Mouse (Mus musculus): Measurements from ENCODE around the gene Rere. TPM values are rescaled to one million over a fixed set of nuclear protein-coding genes. Genes with fewer than 3 reads are reported as not detected.

Gene Rere
- polyA plus RNA-seq, 1 experiment = 58.8 TPM

DNA sequence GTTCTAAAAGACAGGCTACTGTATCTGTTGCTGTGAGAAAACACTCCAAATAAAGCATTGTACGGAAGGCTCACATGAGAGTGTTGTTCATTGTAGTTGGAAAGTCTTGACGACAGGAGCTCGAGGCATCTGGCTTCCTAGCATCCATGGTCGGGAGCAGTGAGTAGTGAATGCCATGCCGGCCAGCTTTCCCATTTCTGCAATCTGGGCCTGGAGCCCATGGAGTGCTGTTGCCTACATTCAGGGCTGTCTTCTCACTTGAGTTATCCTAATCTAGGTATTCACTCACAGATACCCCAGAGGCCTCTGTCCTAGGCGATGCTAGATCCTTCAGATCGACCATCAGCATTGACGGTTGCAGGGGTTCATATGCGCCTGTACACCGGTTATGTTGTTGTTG is 160.5 kb downstream of the Rere start:
- TF ChIP-seq POLR2A (IDR thresholded peaks at IDR 0.05; ENCODE audit: low read depth, low read length) (no peak), CTCF (conservative IDR thresholded peaks at IDR 0.05; ENCODE audit: insufficient read depth, insufficient read length, low read depth, low read length) (no peak)
- H3K27ac ChIP-seq (ENCODE audit: insufficient read depth, low read depth, low read length) = no peak overlapping the region
- no peaks in the 10 kb centered on the region for H3K36me3 ChIP-seq (ENCODE audit: control insufficient read depth, insufficient read depth, low read length)
- WGBS = 84% methylated on average over 10 of the region's 10 CpGs
- no peaks in the 10 kb centered on the region for H3K27me3 ChIP-seq (replicated peaks; ENCODE audit: control insufficient read depth, insufficient read depth, low read length)
- peaks cover 8% of the 10 kb centered on the region for H3K4me1 ChIP-seq (ENCODE audit: control insufficient read depth, insufficient read depth, low read length)
- no peak for DNase-seq
- H3K4me3 ChIP-seq (ENCODE audit: insufficient read depth, low read depth, low read length) = no peak overlapping the region

DNA sequence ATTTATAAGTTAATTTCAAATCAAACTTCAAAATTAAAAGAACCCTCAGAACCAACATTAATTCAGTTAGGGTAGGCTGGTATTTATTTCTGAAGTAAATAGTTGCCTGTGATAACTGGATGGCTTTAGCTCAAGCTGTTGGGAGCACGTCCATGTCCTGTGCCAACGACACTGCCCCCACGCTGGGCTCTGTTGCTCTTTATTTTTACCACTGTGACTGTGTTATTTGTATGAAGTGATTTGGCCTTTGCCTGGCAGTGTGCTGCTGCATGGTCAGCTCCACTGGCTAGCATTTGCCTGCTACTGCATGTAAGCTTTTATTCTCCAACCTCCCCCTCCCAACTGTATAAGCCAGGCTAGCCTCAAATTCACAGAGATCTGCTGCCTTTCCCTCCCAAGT is 162.6 kb downstream of the Rere start:
- DNase-seq = no peak
- 69% methylated on average over 3 of the region's 3 CpGs for WGBS
- H3K27me3 ChIP-seq (replicated peaks; ENCODE audit: control insufficient read depth, insufficient read depth, low read length) = no peaks in the 10 kb centered on the region
- no peaks in the 10 kb centered on the region for H3K36me3 ChIP-seq (ENCODE audit: control insufficient read depth, insufficient read depth, low read length)
- H3K4me3 ChIP-seq (ENCODE audit: insufficient read depth, low read depth, low read length) = no peak overlapping the region
- H3K27ac ChIP-seq (ENCODE audit: insufficient read depth, low read depth, low read length) = no peak overlapping the region
- peaks cover 11% of the 10 kb centered on the region for H3K4me1 ChIP-seq (ENCODE audit: control insufficient read depth, insufficient read depth, low read length)
- TF ChIP-seq CTCF (conservative IDR thresholded peaks at IDR 0.05; ENCODE audit: insufficient read depth, insufficient read length, low read depth, low read length) = no peak
- TF ChIP-seq POLR2A (IDR thresholded peaks at IDR 0.05; ENCODE audit: low read depth, low read length) = no peak

DNA sequence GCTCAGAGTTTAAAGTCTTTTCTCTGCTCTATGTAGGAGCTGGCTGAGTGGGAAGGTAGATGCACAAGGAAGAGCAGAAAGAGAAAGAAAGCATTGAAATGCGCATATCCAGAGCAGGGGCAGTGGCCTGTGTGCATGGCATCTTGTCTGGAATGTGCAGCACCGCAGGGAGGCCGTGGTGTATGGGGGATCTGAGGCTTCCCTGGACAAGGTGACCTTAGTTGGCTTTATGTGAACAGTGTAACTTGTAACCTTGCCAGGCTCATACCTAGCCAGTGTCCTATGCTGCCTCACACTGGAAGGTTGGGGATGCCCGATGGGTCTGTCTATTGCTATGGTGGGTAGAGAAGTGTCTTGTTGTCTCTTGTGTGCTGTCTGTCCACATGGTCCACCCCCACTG is 165.2 kb downstream of the Rere start:
- peaks cover 12% of the 10 kb centered on the region for H3K4me1 ChIP-seq (ENCODE audit: control insufficient read depth, insufficient read depth, low read length)
- TF ChIP-seq CTCF (conservative IDR thresholded peaks at IDR 0.05; ENCODE audit: insufficient read depth, insufficient read length, low read depth, low read length) (peak; percentile 47), POLR2A (IDR thresholded peaks at IDR 0.05; ENCODE audit: low read depth, low read length) (no peak)
- DNase-seq = peak; percentile 70
- no peaks in the 10 kb centered on the region for H3K27me3 ChIP-seq (replicated peaks; ENCODE audit: control insufficient read depth, insufficient read depth, low read length)
- WGBS = 42% methylated on average over 4 of the region's 4 CpGs
- H3K4me3 ChIP-seq (ENCODE audit: insufficient read depth, low read depth, low read length) = no peak overlapping the region
- no peaks in the 10 kb centered on the region for H3K36me3 ChIP-seq (ENCODE audit: control insufficient read depth, insufficient read depth, low read length)
- H3K27ac ChIP-seq (ENCODE audit: insufficient read depth, low read depth, low read length) = peak overlapping the region; percentile 67

DNA sequence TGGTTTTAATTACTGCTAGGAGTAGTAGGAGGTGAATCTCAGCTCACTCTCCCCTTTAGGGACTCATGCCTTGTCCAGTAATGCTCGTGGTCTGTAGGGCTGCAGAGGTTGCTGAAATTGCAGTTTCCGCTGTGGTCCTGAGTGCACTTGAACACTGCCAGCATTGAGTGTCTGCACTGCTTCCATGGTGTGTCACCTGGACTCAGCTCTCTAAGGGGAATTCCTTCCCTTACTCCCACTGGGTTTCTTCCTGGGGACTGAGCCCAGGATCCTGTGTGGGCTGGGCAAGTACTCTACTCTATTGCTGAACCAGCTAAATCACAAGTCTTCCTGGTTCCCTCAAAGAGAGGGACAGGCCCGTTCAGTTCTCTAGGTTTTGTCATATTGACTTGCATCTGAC is 166.1 kb downstream of the Rere start:
- Histone ChIP-seq H3K36me3 (ENCODE audit: control insufficient read depth, insufficient read depth, low read length) (no peaks in the 10 kb centered on the region), H3K27ac (ENCODE audit: insufficient read depth, low read depth, low read length) (0 out of 2 replicates have a peak overlapping the region, but pooled peaks have one; percentile 39), H3K4me1 (ENCODE audit: control insufficient read depth, insufficient read depth, low read length) (peaks cover 20% of the 10 kb centered on the region), H3K4me3 (ENCODE audit: insufficient read depth, low read depth, low read length) (no peak overlapping the region), H3K27me3 (replicated peaks; ENCODE audit: control insufficient read depth, insufficient read depth, low read length) (no peaks in the 10 kb centered on the region)
- no peak for TF ChIP-seq CTCF (conservative IDR thresholded peaks at IDR 0.05; ENCODE audit: insufficient read depth, insufficient read length, low read depth, low read length)
- no peak for TF ChIP-seq POLR2A (IDR thresholded peaks at IDR 0.05; ENCODE audit: low read depth, low read length)
- no peak for DNase-seq
- 65% methylated on average over 3 of the region's 3 CpGs for WGBS

DNA sequence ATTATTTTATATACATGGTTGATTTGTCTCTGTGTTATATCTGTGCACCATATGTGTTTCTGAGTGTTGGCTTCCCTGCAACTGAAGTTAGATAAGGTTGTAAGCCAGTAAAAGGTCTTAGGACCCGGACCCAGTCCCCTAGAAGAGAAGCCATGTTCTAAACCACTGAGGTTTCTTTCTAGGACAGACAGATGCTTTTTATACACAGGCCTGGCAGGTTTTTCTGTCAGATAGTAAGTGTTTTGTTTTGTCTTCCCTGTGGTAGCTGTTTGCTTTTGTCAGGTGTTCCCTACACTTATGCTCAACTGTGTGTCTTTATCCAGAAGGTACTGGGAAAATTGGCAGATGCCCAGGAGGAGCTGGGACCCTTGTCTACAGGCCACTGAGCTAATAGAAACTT is 167.0 kb downstream of the Rere start:
- no peak overlapping the region for H3K4me3 ChIP-seq (ENCODE audit: insufficient read depth, low read depth, low read length)
- WGBS = 93% methylated on average over 1 of the region's 1 CpGs
- no peak for DNase-seq

DNA sequence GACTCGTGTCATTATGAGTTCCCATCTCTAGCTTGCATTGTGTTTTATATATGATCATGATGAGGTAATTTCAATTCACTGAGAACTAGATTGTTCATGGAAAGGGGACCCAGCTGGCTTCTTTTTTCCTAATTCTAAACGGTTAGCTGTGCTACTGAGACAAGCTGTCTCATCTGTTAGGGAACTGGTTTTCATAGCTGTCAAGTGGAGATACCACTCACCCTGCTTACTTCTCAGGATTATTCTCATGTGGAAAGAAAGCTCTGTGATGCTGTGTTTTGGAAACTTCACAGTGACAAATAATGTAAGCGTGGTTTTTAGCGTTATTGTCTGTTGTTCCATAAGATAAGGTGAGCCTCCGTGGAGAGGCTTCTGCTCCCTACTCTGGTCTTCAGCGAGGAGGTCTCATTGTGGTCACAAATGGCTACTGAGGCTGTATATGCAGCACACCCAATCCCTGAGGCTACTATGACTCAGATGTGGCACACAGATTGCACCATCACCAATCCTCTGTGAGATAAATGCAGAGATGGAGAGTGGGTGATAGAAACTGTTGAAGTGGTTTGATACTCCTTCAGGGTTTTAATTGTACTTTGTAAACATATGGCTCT is 168.7 kb downstream of the Rere start:
- peaks cover 34% of the 10 kb centered on the region for H3K4me1 ChIP-seq (ENCODE audit: control insufficient read depth, insufficient read depth, low read length)

More for the DNA sequence above, 167.0 kb downstream of the Rere start:
- Histone ChIP-seq H3K4me1 (ENCODE audit: control insufficient read depth, insufficient read depth, low read length) (peaks cover 27% of the 10 kb centered on the region), H3K27ac (ENCODE audit: insufficient read depth, low read depth, low read length) (no peak overlapping the region), H3K36me3 (ENCODE audit: control insufficient read depth, insufficient read depth, low read length) (no peaks in the 10 kb centered on the region), H3K27me3 (replicated peaks; ENCODE audit: control insufficient read depth, insufficient read depth, low read length) (no peaks in the 10 kb centered on the region)
- TF ChIP-seq POLR2A (IDR thresholded peaks at IDR 0.05; ENCODE audit: low read depth, low read length) (no peak), CTCF (conservative IDR thresholded peaks at IDR 0.05; ENCODE audit: insufficient read depth, insufficient read length, low read depth, low read length) (no peak)

DNA sequence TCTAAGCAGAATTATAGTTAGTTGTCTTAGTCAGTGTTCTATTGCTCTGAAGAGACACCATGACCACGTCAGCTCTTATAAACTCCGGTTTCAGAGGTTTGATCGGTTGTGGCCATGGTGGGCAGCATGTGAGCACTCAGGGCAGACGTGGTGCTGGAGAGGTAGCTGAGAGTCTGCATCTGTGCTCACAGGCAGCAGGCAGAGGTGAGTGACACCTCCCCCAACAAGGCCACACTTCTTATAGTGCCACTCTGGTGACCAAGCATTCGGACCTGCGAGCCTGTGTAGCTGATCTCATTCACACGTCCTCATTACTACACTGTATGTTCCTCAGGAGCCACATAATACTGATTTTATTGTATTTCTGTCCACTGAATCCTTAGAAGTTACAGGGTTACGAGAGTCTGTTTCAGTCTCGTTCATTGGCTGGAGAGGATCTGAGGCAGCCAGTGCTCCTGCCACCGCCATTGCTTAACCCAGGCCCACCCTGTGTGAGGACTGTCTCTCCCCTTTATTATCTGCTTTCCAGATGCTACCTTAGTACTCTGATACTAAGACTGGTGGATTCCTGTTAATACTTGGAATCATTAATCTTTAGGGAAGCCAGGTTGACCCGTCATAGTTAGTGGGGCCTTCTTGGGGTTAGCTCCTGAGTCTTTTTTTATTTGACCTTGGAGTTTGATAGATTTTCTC is 170.9 kb downstream of the Rere start:
- Histone ChIP-seq H3K4me3 (ENCODE audit: insufficient read depth, low read depth, low read length) (no peak overlapping the region), H3K36me3 (ENCODE audit: control insufficient read depth, insufficient read depth, low read length) (no peaks in the 10 kb centered on the region), H3K4me1 (ENCODE audit: control insufficient read depth, insufficient read depth, low read length) (peaks cover 32% of the 10 kb centered on the region), H3K27ac (ENCODE audit: insufficient read depth, low read depth, low read length) (peak overlapping the region; percentile 8; the same call in 1 of the 2 replicates), H3K27me3 (replicated peaks; ENCODE audit: control insufficient read depth, insufficient read depth, low read length) (no peaks in the 10 kb centered on the region)
- TF ChIP-seq POLR2A (IDR thresholded peaks at IDR 0.05; ENCODE audit: low read depth, low read length) (no peak), CTCF (conservative IDR thresholded peaks at IDR 0.05; ENCODE audit: insufficient read depth, insufficient read length, low read depth, low read length) (no peak)
- WGBS = 59% methylated on average over 11 of the region's 11 CpGs
- DNase-seq = peak; percentile 43

More for the DNA sequence above, 168.7 kb downstream of the Rere start:
- no peaks in the 10 kb centered on the region for H3K36me3 ChIP-seq (ENCODE audit: control insufficient read depth, insufficient read depth, low read length)
- no peak overlapping the region for H3K4me3 ChIP-seq (ENCODE audit: insufficient read depth, low read depth, low read length)
- 87% methylated on average over 6 of the region's 6 CpGs for WGBS
- DNase-seq = no peak
- no peaks in the 10 kb centered on the region for H3K27me3 ChIP-seq (replicated peaks; ENCODE audit: control insufficient read depth, insufficient read depth, low read length)
- TF ChIP-seq CTCF (conservative IDR thresholded peaks at IDR 0.05; ENCODE audit: insufficient read depth, insufficient read length, low read depth, low read length) (no peak), POLR2A (IDR thresholded peaks at IDR 0.05; ENCODE audit: low read depth, low read length) (no peak)
- H3K27ac ChIP-seq (ENCODE audit: insufficient read depth, low read depth, low read length) = no peak overlapping the region
